Mouse (Mus musculus): Measurements from ENCODE around the gene Slc24a3. TPM values are rescaled to one million over a fixed set of nuclear protein-coding genes. Genes with fewer than 3 reads are reported as not detected.

Gene Slc24a3
- total RNA-seq, 1 experiment = 0.98 TPM

DNA sequence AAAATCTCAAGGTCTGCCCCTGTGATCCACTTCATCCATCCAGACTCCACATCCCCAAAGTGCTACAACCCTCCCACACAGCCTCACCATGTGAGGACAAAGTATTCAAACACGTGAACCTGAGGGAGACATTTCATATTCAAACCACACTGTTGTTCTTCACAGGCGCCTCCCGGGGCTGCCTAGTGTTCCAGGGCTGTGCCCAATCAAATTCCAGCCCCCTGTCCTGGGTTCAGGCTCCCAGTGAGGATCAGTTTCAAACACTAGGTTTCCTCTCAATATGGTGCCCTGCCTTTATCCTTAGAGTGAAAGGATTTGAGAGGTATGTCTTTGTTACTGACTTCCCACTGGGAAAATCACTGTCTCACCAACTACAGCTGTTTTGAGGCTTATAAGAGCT, 488.6 kb downstream of the Slc24a3 start:
- in situ Hi-C loops (cut with MboI; ENCODE audit: low sequenced_read_pairs in 2 of 2, unreplicated experiment in 2 of 2) = no loop called here
- Histone ChIP-seq H3K9ac (ENCODE audit: insufficient read depth, low read depth, low read length, poor library complexity, severe bottlenecking) (no peak overlapping the region), H3K4me3 (ENCODE audit: insufficient read depth in 1 of 2, low read depth in 1 of 2, low read length in 2 of 2, poor library complexity in 1 of 2, severe bottlenecking in 1 of 2) (no peak overlapping the region), H3K27ac (ENCODE audit: insufficient read depth, low read depth, low read length, poor library complexity, severe bottlenecking) (no peak overlapping the region), H3K4me1 (ENCODE audit: control insufficient read depth in 2 of 2, insufficient read depth in 2 of 2, low read length in 2 of 2, poor library complexity in 1 of 2) (peaks cover 0 to 6% of the 10 kb centered on the region in 2 experiments; a peak in 3 of 4 replicates), H3K36me3 (ENCODE audit: control insufficient read depth, insufficient read depth, low read length, poor library complexity, severe bottlenecking) (no peaks in the 10 kb centered on the region), H3K9me3 (ENCODE audit: control insufficient read depth, insufficient read depth, low read depth, low read length) (no peaks in the 10 kb centered on the region)
- TF ChIP-seq ZC3H11A (IDR thresholded peaks at IDR 0.05; ENCODE audit: borderline replicate concordance, low read depth, low read length) = no peak
- no peak for TF ChIP-seq ZNF384 (IDR thresholded peaks at IDR 0.05; ENCODE audit: low read depth, low read length)
- no peak for TF ChIP-seq CHD2 (IDR thresholded peaks at IDR 0.05; ENCODE audit: low read depth, low read length)
- no peak for TF ChIP-seq MAFK (IDR thresholded peaks at IDR 0.05; ENCODE audit: insufficient read depth, low read depth, low read length)
- TF ChIP-seq HCFC1 (IDR thresholded peaks at IDR 0.05; ENCODE audit: borderline replicate concordance, insufficient read depth, low read length) = no peak
- no peak for DNase-seq (ENCODE audit: low read depth, low spot score)

GRCm38 (mm10) chr2:145656716-145657115, 489.2 kb downstream of the Slc24a3 start:
- no peak overlapping the region for H3K9ac ChIP-seq (ENCODE audit: insufficient read depth, low read depth, low read length, poor library complexity, severe bottlenecking)
- no peaks in the 10 kb centered on the region for H3K9me3 ChIP-seq (ENCODE audit: control insufficient read depth, insufficient read depth, low read depth, low read length)
- in situ Hi-C loops (cut with MboI; ENCODE audit: low sequenced_read_pairs in 2 of 2, unreplicated experiment in 2 of 2) = no loop called here
- no peak for DNase-seq (ENCODE audit: low read depth, low spot score)
- no peaks in the 10 kb centered on the region for H3K36me3 ChIP-seq (ENCODE audit: control insufficient read depth, insufficient read depth, low read length, poor library complexity, severe bottlenecking)
- H3K27ac ChIP-seq (ENCODE audit: insufficient read depth, low read depth, low read length, poor library complexity, severe bottlenecking) = no peak overlapping the region
- H3K4me3 ChIP-seq (ENCODE audit: insufficient read depth in 1 of 2, low read depth in 1 of 2, low read length in 2 of 2, poor library complexity in 1 of 2, severe bottlenecking in 1 of 2) = no peak overlapping the region
- H3K4me1 ChIP-seq (ENCODE audit: control insufficient read depth in 2 of 2, insufficient read depth in 2 of 2, low read length in 2 of 2, poor library complexity in 1 of 2) = peaks cover 0 to 6% of the 10 kb centered on the region in 2 experiments; a peak in 3 of 4 replicates
- no peak for TF ChIP-seq HCFC1 (IDR thresholded peaks at IDR 0.05; ENCODE audit: borderline replicate concordance, insufficient read depth, low read length)
- no peak for TF ChIP-seq CHD2 (IDR thresholded peaks at IDR 0.05; ENCODE audit: low read depth, low read length)
- no peak for TF ChIP-seq ZNF384 (IDR thresholded peaks at IDR 0.05; ENCODE audit: low read depth, low read length)
- no peak for TF ChIP-seq MAFK (IDR thresholded peaks at IDR 0.05; ENCODE audit: insufficient read depth, low read depth, low read length)
- TF ChIP-seq ZC3H11A (IDR thresholded peaks at IDR 0.05; ENCODE audit: borderline replicate concordance, low read depth, low read length) = no peak

GRCm38 (mm10) chr2:145661242-145661641, 493.7 kb downstream of the Slc24a3 start:
- TF ChIP-seq MAFK (IDR thresholded peaks at IDR 0.05; ENCODE audit: insufficient read depth, low read depth, low read length) = no peak
- TF ChIP-seq ZC3H11A (IDR thresholded peaks at IDR 0.05; ENCODE audit: borderline replicate concordance, low read depth, low read length) = no peak
- no peak for TF ChIP-seq CHD2 (IDR thresholded peaks at IDR 0.05; ENCODE audit: low read depth, low read length)
- TF ChIP-seq ZNF384 (IDR thresholded peaks at IDR 0.05; ENCODE audit: low read depth, low read length) = no peak
- no peak for TF ChIP-seq HCFC1 (IDR thresholded peaks at IDR 0.05; ENCODE audit: borderline replicate concordance, insufficient read depth, low read length)
- Histone ChIP-seq H3K9me3 (ENCODE audit: control insufficient read depth, insufficient read depth, low read depth, low read length) (no peaks in the 10 kb centered on the region), H3K36me3 (ENCODE audit: control insufficient read depth, insufficient read depth, low read length, poor library complexity, severe bottlenecking) (no peaks in the 10 kb centered on the region), H3K9ac (ENCODE audit: insufficient read depth, low read depth, low read length, poor library complexity, severe bottlenecking) (no peak overlapping the region), H3K4me3 (ENCODE audit: insufficient read depth in 1 of 2, low read depth in 1 of 2, low read length in 2 of 2, poor library complexity in 1 of 2, severe bottlenecking in 1 of 2) (no peak overlapping the region), H3K27ac (ENCODE audit: insufficient read depth, low read depth, low read length, poor library complexity, severe bottlenecking) (no peak overlapping the region), H3K4me1 (ENCODE audit: control insufficient read depth in 2 of 2, insufficient read depth in 2 of 2, low read length in 2 of 2, poor library complexity in 1 of 2) (no peaks in the 10 kb centered on the region; a peak in 1 of 4 replicates)
- no peak for DNase-seq (ENCODE audit: low read depth, low spot score)
- in situ Hi-C loops (cut with MboI; ENCODE audit: low sequenced_read_pairs in 2 of 2, unreplicated experiment in 2 of 2) = no loop called here

GRCm38 (mm10) chr2:145663899-145664298, 496.3 kb downstream of the Slc24a3 start:
- no peak for DNase-seq (ENCODE audit: low read depth, low spot score)
- H3K9ac ChIP-seq (ENCODE audit: insufficient read depth, low read depth, low read length, poor library complexity, severe bottlenecking) = no peak overlapping the region
- H3K36me3 ChIP-seq (ENCODE audit: control insufficient read depth, insufficient read depth, low read length, poor library complexity, severe bottlenecking) = no peaks in the 10 kb centered on the region
- H3K27ac ChIP-seq (ENCODE audit: insufficient read depth, low read depth, low read length, poor library complexity, severe bottlenecking) = no peak overlapping the region
- no peak for TF ChIP-seq ZC3H11A (IDR thresholded peaks at IDR 0.05; ENCODE audit: borderline replicate concordance, low read depth, low read length)
- in situ Hi-C loops (cut with MboI; ENCODE audit: low sequenced_read_pairs in 2 of 2, unreplicated experiment in 2 of 2) = no loop called here
- H3K9me3 ChIP-seq (ENCODE audit: control insufficient read depth, insufficient read depth, low read depth, low read length) = no peaks in the 10 kb centered on the region
- no peaks in the 10 kb centered on the region for H3K4me1 ChIP-seq (ENCODE audit: control insufficient read depth in 2 of 2, insufficient read depth in 2 of 2, low read length in 2 of 2, poor library complexity in 1 of 2)
- H3K4me3 ChIP-seq (ENCODE audit: insufficient read depth in 1 of 2, low read depth in 1 of 2, low read length in 2 of 2, poor library complexity in 1 of 2, severe bottlenecking in 1 of 2) = no peak overlapping the region

- no peak for DNase-seq (ENCODE audit: low read depth, low spot score)
- Histone ChIP-seq H3K4me1 (ENCODE audit: control insufficient read depth in 2 of 2, insufficient read depth in 2 of 2, low read length in 2 of 2, poor library complexity in 1 of 2) (no peaks in the 10 kb centered on the region), H3K27ac (ENCODE audit: insufficient read depth, low read depth, low read length, poor library complexity, severe bottlenecking) (no peak overlapping the region), H3K36me3 (ENCODE audit: control insufficient read depth, insufficient read depth, low read length, poor library complexity, severe bottlenecking) (no peaks in the 10 kb centered on the region), H3K9ac (ENCODE audit: insufficient read depth, low read depth, low read length, poor library complexity, severe bottlenecking) (no peak overlapping the region), H3K4me3 (ENCODE audit: insufficient read depth in 1 of 2, low read depth in 1 of 2, low read length in 2 of 2, poor library complexity in 1 of 2, severe bottlenecking in 1 of 2) (no peak overlapping the region), H3K9me3 (ENCODE audit: control insufficient read depth, insufficient read depth, low read depth, low read length) (no peaks in the 10 kb centered on the region)
- TF ChIP-seq CHD2 (IDR thresholded peaks at IDR 0.05; ENCODE audit: low read depth, low read length) (no peak), ZNF384 (IDR thresholded peaks at IDR 0.05; ENCODE audit: low read depth, low read length) (no peak), MAFK (IDR thresholded peaks at IDR 0.05; ENCODE audit: insufficient read depth, low read depth, low read length) (no peak), ZC3H11A (IDR thresholded peaks at IDR 0.05; ENCODE audit: borderline replicate concordance, low read depth, low read length) (no peak), HCFC1 (IDR thresholded peaks at IDR 0.05; ENCODE audit: borderline replicate concordance, insufficient read depth, low read length) (no peak)
- in situ Hi-C loops (cut with MboI; ENCODE audit: low sequenced_read_pairs in 2 of 2, unreplicated experiment in 2 of 2) = no loop called here
Observed at GRCm38 (mm10) chr2:145664311-145664710, 496.8 kb downstream of the Slc24a3 start.
